Mouse (Mus musculus): ENCODE data around the gene Cyp1a1. TPM values are rescaled to one million over a fixed set of nuclear protein-coding genes. Genes with fewer than 3 reads are reported as not detected.

Cyp1a1 gene
- polyA plus RNA-seq, 1 experiment from 2014 or later = 0.08 TPM

DNA sequence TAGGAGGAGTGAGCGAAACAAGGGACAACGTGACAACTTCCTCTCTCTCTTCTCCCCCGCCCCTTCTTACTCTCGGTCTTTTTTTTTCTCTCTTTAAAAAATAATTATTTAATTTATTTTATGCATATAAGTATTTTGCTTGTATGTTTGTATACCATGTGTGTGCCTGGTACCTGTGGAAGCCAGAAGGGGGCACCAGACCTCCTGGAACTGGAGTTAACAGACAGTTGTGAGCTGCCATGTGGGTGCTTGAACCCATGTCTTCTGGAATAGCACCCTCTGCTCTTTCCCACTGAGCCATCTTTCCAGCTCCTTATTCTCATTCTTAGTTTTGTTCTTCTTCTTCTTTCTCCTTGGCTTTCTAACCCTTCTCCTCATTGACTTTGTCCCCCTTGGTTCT lies 28.8 kb upstream of the Cyp1a1 start:
- WGBS = 86% methylated on average over 4 of the region's 4 CpGs
- peaks cover 11% of the 10 kb centered on the region; the same call in 1 of the 2 replicates for H3K27me3 ChIP-seq
- peaks cover 5% of the 10 kb centered on the region for H3K4me1 ChIP-seq

DNA sequence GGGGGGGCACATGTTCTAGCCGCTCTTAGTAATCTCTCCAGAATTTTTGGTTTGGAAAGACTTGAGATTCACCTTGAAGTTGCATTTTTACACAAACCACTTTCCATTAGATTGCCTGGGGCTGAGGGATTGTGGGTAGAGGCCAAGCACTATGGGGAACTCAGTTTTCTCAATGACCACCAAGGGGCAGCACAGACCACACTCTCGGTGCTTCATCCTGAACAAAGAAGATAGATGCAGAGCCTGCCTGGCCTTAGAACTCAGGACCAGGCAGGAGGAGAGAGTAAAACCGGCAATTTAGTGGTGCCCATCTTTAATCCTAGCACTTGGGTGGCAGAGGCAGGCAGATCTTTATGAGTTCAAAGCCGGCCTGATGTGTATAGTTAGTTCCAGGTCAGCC lies 28.0 kb upstream of the Cyp1a1 start:
- 27% methylated on average over 4 of the region's 4 CpGs for WGBS
- peaks cover 3% of the 10 kb centered on the region; the same call in 1 of the 2 replicates for H3K27me3 ChIP-seq
- H3K27ac ChIP-seq = no peak overlapping the region
- no peak overlapping the region for H3K9ac ChIP-seq
- peak; percentile 66; the same call in 1 of the 2 replicates for ATAC-seq (replicated peaks; ENCODE audit: low FRiP score)
- no peaks in the 10 kb centered on the region for H3K36me3 ChIP-seq
- H3K4me2 ChIP-seq = no peak overlapping the region
- peaks cover 5% of the 10 kb centered on the region for H3K4me1 ChIP-seq
- H3K9me3 ChIP-seq (replicated peaks) = no peaks in the 10 kb centered on the region
- no peak overlapping the region for H3K4me3 ChIP-seq (replicated peaks)

More for the DNA sequence above, 28.8 kb upstream of the Cyp1a1 start:
- Histone ChIP-seq H3K9ac (no peak overlapping the region), H3K9me3 (replicated peaks) (no peaks in the 10 kb centered on the region), H3K27ac (no peak overlapping the region), H3K4me2 (no peak overlapping the region), H3K4me3 (replicated peaks) (no peak overlapping the region), H3K36me3 (no peaks in the 10 kb centered on the region)
- no peak for ATAC-seq (replicated peaks; ENCODE audit: low FRiP score)

DNA sequence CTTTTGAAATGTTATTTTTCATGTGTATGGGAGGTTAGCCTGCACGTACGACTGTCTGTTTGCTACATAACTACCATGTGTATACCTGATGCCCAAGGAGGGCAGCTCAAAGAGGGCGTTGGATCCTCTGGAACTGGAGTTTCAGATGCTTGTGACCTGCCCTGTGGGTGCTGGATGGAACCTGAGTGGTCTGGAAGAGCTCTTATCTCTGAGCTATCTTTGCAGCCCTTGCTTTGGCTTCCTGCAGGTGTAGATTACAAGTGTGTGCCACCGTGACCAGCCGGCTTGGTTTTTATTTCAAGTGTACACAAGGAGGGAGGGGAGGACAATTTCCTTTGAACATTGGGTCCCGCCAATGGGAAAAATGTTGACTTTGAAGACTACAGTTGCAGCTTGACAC lies 27.2 kb upstream of the Cyp1a1 start:
- no peaks in the 10 kb centered on the region for H3K36me3 ChIP-seq
- H3K9me3 ChIP-seq (replicated peaks) = no peaks in the 10 kb centered on the region
- peak; percentile 27; the same call in 1 of the 2 replicates for ATAC-seq (replicated peaks; ENCODE audit: low FRiP score)
- H3K27me3 ChIP-seq = no peaks in the 10 kb centered on the region; the same call in 1 of the 2 replicates
- no peak overlapping the region for H3K27ac ChIP-seq
- H3K4me1 ChIP-seq = peaks cover 5% of the 10 kb centered on the region
- WGBS = 53% methylated on average over 6 of the region's 6 CpGs
- H3K4me2 ChIP-seq = no peak overlapping the region
- no peak overlapping the region for H3K9ac ChIP-seq
- no peak overlapping the region for H3K4me3 ChIP-seq (replicated peaks)

DNA sequence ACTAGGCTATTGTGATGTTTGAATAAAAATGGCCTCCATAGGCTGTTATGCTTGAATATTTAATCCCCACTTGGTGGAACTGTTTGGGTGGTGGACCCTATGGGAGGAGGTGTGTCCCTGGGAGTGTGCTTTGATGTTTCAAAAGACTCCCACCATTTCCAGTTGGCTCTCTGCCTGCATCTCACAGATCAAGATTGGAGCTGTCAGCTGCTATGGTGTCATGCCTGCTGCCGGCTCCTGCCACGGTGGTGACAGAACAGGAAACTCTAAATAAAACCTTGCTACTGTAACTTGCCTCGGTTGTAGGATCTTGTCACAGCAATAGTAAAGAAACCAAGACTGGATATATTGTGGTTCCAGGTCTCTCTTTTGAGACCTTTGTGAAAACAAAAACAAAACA lies 26.2 kb upstream of the Cyp1a1 start:
- Histone ChIP-seq H3K27ac (no peak overlapping the region), H3K4me3 (replicated peaks) (no peak overlapping the region), H3K9me3 (replicated peaks) (no peaks in the 10 kb centered on the region), H3K4me1 (no peaks in the 10 kb centered on the region; the same call in 1 of the 2 replicates), H3K9ac (no peak overlapping the region), H3K36me3 (no peaks in the 10 kb centered on the region), H3K4me2 (no peak overlapping the region), H3K27me3 (no peaks in the 10 kb centered on the region; the same call in 1 of the 2 replicates)
- no peak for ATAC-seq (replicated peaks; ENCODE audit: low FRiP score)
- WGBS = 57% methylated on average over 3 of the region's 3 CpGs

DNA sequence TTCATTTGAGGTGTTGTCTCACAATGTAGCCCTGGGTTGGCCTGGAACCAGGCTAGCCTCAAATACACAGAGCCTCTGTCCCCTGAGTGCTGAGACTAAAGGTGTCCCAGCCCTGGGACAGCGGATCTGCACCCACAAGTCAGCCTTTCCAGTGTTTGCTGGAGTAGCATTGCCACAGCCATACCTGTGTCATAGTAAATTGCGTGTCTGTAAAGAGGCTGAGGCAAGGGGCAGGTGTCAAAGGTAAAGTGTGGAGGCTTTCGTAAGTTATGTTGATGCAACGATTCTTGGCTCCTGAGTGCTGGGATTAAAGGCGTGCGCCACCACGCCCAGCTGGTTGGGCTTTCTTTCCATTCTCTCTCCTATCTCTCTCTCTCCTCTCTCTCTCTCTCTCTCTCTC lies 23.1 kb upstream of the Cyp1a1 start:
- Histone ChIP-seq H3K9ac (no peak overlapping the region), H3K4me3 (replicated peaks) (no peak overlapping the region), H3K4me1 (no peaks in the 10 kb centered on the region; the same call in 1 of the 2 replicates), H3K36me3 (no peaks in the 10 kb centered on the region), H3K9me3 (replicated peaks) (no peaks in the 10 kb centered on the region), H3K27ac (no peak overlapping the region), H3K27me3 (no peaks in the 10 kb centered on the region), H3K4me2 (no peak overlapping the region)
- no peak for ATAC-seq (replicated peaks; ENCODE audit: low FRiP score)
- WGBS = 55% methylated on average over 7 of the region's 7 CpGs

DNA sequence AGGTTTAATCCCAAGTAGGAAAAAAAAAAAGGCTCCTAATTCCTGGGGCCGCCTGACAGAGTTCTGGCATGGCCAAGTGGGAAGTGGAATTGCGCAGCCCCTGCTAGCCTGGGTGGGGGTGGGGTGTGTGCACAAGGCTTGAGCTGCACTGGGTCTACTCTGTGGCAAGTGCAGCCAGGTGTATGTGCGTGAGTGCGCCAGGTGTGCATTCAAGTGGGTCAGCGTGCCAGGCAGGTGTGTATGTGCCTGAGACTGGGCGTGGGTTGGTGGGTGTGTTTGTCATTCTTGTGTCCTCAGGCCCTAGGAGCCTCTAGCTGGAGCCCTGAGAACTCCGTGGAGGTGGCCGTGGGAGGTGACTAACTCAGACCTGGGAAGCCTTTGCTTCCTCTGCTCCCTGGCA lies 21.2 kb upstream of the Cyp1a1 start:
- Histone ChIP-seq H3K27me3 (no peaks in the 10 kb centered on the region), H3K36me3 (no peaks in the 10 kb centered on the region), H3K4me3 (replicated peaks) (no peak overlapping the region), H3K9ac (no peak overlapping the region), H3K27ac (no peak overlapping the region), H3K9me3 (replicated peaks) (no peaks in the 10 kb centered on the region), H3K4me2 (no peak overlapping the region), H3K4me1 (no peaks in the 10 kb centered on the region; the same call in 1 of the 2 replicates)
- no peak for ATAC-seq (replicated peaks; ENCODE audit: low FRiP score)
- 70% methylated on average over 8 of the region's 8 CpGs for WGBS

DNA sequence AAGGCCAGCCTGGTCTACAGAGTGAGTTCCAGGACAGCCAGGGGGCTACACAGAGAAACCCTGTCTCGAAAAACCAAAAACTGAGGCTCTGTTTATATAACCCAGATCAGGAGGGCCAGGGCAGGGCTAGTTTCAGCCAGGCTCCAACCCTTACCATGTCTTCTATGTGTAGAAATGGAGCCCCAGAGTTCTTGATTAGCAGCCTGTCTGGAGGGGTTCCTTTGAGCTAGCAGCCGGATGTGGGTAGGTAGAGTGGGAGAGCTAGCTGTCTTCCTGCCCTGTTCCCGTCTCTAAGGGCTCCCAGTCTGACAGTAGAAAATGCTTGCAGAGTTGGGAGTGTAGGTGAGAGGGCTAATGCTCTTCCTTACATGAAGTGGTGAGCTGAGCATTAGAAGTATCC lies 20.6 kb upstream of the Cyp1a1 start:
- Histone ChIP-seq H3K4me1 (no peaks in the 10 kb centered on the region; the same call in 1 of the 2 replicates), H3K9ac (no peak overlapping the region), H3K27ac (no peak overlapping the region), H3K4me3 (replicated peaks) (no peak overlapping the region), H3K9me3 (replicated peaks) (no peaks in the 10 kb centered on the region), H3K4me2 (no peak overlapping the region), H3K36me3 (no peaks in the 10 kb centered on the region), H3K27me3 (no peaks in the 10 kb centered on the region)
- WGBS = 75% methylated on average over 3 of the region's 3 CpGs
- no peak for ATAC-seq (replicated peaks; ENCODE audit: low FRiP score)

DNA sequence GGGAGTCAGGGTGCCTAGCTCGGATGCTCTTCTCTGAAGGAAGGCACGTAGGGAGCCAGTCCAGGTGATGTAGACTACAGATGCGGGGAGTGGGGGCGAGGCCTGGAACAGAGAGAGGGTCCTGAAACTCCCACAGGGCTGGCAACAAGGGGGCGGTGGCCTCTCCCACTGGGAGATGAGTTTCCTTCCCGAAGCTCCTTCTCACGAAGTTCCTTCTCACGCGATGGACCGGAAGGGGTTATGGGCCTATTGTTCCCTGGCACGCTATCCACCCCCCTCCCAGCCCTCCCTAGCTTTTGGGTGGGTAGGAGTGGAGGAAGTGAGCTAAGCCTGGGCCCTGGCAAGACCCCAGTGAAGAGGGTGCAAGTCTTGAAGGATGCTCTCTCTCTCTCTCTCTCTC lies 19.9 kb upstream of the Cyp1a1 start:
- no peak overlapping the region for H3K9ac ChIP-seq
- H3K36me3 ChIP-seq = no peaks in the 10 kb centered on the region
- whole genome bisulfite sequencing = 55% methylated on average over 11 of the region's 11 CpGs
- H3K4me1 ChIP-seq = no peaks in the 10 kb centered on the region; the same call in 1 of the 2 replicates
- no peak overlapping the region for H3K4me3 ChIP-seq (replicated peaks)
- no peak for ATAC-seq (replicated peaks; ENCODE audit: low FRiP score)
- no peak overlapping the region for H3K4me2 ChIP-seq
- H3K27ac ChIP-seq = no peak overlapping the region
- H3K27me3 ChIP-seq = no peaks in the 10 kb centered on the region
- H3K9me3 ChIP-seq (replicated peaks) = no peaks in the 10 kb centered on the region

DNA sequence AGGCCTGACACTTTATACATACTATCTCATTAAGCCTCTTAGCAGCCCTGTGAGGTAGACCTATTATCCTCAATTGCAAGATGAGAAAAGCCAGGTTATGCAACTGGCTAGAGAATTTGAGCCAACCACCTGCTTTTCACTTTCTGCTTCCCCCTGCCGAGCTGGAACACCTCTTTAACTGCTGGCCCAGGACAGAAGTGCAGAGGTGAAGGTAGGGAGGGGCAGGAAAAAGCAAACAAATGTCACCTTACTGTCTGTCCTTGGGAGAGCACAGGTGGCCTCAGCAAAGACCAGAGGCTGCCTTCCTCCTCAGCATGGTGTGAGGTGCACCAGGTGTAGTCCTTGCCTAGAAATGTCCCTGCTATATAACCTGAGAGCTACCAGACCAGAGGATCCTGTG lies 19.5 kb upstream of the Cyp1a1 start:
- no peaks in the 10 kb centered on the region for H3K27me3 ChIP-seq
- H3K27ac ChIP-seq = no peak overlapping the region
- no peak overlapping the region for H3K9ac ChIP-seq
- no peak overlapping the region for H3K4me3 ChIP-seq (replicated peaks)
- no peaks in the 10 kb centered on the region for H3K36me3 ChIP-seq
- ATAC-seq (replicated peaks; ENCODE audit: low FRiP score) = no peak
- no peaks in the 10 kb centered on the region; the same call in 1 of the 2 replicates for H3K4me1 ChIP-seq
- no peaks in the 10 kb centered on the region for H3K9me3 ChIP-seq (replicated peaks)
- 14% methylated on average over 1 of the region's 1 CpGs for WGBS
- H3K4me2 ChIP-seq = no peak overlapping the region

DNA sequence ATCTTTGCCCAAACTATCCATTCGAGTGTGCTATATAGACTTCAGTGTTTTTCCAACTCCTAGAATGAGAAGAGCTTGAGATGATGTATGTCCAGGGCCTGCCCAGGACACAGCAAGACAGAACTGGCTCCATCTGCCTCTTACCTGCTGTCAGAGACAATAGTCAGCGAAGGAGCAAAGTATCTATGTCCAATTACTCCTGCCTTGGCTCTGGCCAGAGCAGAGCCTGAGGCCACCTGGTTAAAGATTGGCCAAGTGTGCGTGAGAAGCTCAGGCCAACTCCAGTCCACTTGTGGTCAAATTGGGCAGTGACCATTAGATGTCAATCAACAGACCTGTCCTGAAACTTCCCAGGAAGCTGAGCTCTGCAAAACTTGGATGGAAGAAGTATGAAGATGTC lies 18.2 kb upstream of the Cyp1a1 start:
- Histone ChIP-seq H3K36me3 (no peaks in the 10 kb centered on the region), H3K4me1 (no peaks in the 10 kb centered on the region; the same call in 1 of the 2 replicates), H3K4me2 (no peak overlapping the region), H3K9me3 (replicated peaks) (no peaks in the 10 kb centered on the region), H3K27ac (no peak overlapping the region), H3K9ac (no peak overlapping the region), H3K27me3 (no peaks in the 10 kb centered on the region), H3K4me3 (replicated peaks) (no peak overlapping the region)
- no peak; the same call in 1 of the 2 replicates for ATAC-seq (replicated peaks; ENCODE audit: low FRiP score)
- WGBS = 77% methylated on average over 3 of the region's 3 CpGs

DNA sequence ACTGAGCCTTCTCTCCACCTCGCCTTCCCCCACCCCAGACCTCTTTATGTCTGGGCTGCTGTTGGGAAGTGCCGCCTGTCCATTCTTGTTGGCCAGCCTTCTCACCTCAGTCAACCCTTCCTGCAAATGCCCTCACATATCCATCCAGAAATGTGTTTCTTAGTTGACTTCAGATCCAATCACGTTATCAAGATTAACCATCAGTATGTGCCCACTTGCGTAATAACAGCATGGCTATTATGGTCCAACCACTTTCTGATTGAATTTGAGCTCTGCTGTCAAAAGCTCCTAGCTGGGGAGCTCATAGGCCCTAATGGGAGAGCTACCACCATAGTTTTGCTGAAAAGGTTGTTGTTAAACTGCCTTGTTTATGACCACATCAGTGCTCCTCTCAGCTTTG lies 16.7 kb upstream of the Cyp1a1 start:
- Histone ChIP-seq H3K27me3 (no peaks in the 10 kb centered on the region), H3K36me3 (no peaks in the 10 kb centered on the region), H3K27ac (no peak overlapping the region), H3K4me3 (replicated peaks) (no peak overlapping the region), H3K9ac (no peak overlapping the region), H3K4me1 (no peaks in the 10 kb centered on the region; the same call in 1 of the 2 replicates), H3K9me3 (replicated peaks) (no peaks in the 10 kb centered on the region), H3K4me2 (no peak overlapping the region)
- no peak for ATAC-seq (replicated peaks; ENCODE audit: low FRiP score)
- 89% methylated on average over 4 of the region's 4 CpGs for WGBS

DNA sequence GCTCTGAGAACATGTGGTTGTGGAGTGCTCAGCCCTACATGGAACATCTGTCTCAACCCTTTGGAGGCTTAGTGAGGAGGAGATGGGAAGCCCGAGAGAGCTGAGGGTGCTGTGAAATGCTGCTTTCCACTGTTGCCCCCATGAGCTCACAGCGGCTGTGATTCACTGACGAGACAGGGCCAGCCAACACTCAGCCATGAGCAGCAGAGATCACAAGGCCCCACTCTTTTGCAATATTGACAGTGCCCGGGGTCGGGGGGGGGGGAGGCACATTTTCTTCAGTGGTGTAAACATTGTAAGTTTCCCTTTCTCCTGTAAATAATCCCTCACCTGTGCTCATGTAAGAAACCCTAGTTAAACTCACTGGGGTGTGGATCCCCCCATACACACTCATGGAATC lies 16.2 kb upstream of the Cyp1a1 start:
- H3K4me2 ChIP-seq = no peak overlapping the region
- no peak for ATAC-seq (replicated peaks; ENCODE audit: low FRiP score)
- H3K27ac ChIP-seq = no peak overlapping the region

DNA sequence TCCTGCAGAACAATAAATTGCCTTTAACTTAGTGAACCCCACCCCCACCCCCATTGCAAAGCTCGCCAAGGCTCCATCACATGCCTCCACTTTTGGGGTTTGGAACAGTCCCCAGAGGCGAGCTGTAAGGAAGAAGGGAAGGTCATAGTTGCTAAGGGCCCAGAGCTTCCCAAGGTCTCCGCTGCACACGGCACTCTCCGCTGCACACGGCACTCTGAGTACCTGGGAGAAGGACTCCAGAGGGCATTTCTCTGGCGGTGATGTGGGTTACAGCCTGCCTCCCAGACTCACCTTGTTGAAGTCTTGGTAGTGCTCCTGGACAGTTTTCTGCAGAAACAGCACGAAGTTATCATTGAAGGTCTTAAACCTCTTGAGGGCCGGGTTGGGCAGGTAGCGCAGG lies 6.3 kb upstream of the Cyp1a1 start:
- no peak overlapping the region for H3K4me3 ChIP-seq (replicated peaks)
- H3K9me3 ChIP-seq (replicated peaks) = no peaks in the 10 kb centered on the region
- H3K27me3 ChIP-seq = no peaks in the 10 kb centered on the region
- no peak overlapping the region for H3K4me2 ChIP-seq
- H3K9ac ChIP-seq = no peak overlapping the region
- no peak overlapping the region for H3K27ac ChIP-seq
- no peaks in the 10 kb centered on the region for H3K36me3 ChIP-seq
- WGBS = 72% methylated on average over 10 of the region's 10 CpGs
- ATAC-seq (replicated peaks; ENCODE audit: low FRiP score) = no peak
- H3K4me1 ChIP-seq = no peaks in the 10 kb centered on the region

More for the DNA sequence above, 16.2 kb upstream of the Cyp1a1 start:
- Histone ChIP-seq H3K4me3 (replicated peaks) (no peak overlapping the region), H3K27me3 (no peaks in the 10 kb centered on the region), H3K4me1 (no peaks in the 10 kb centered on the region; the same call in 1 of the 2 replicates), H3K9ac (no peak overlapping the region), H3K36me3 (no peaks in the 10 kb centered on the region), H3K9me3 (replicated peaks) (no peaks in the 10 kb centered on the region)
- 90% methylated on average over 5 of the region's 5 CpGs for WGBS
